Mouse (Mus musculus): ENCODE results near the gene Chrna9.

The Chrna9 gene

GRCm38 (mm10) chr5:66014437-66014836, 79.7 kb downstream of the Chrna9 start:
- DNase-seq (ENCODE audit: low spot score): no peak

- DNase-seq (ENCODE audit: low spot score): no peak
Measured at GRCm38 (mm10) chr5:66015449-66015961, 80.8 kb downstream of the Chrna9 start.

GRCm38 (mm10) chr5:66026796-66027195, 92.1 kb downstream of the Chrna9 start:
- DNase-seq (ENCODE audit: low spot score): no peak
